Mouse (Mus musculus) bone marrow, adult 2 months (tissue): ENCODE measurements around the gene Gm10065.

Experiments
- CTCF ChIP-seq: fragments of 200-500 bp; IDR thresholded peaks from 2 replicates; pipeline ENCODE4 v1.5.1; 2011; ENCODE audit warnings: low read length, control low read depth; ENCODE audit not compliant: control insufficient read depth, insufficient read depth
- POLR2A ChIP-seq: fragments of 200-500 bp; IDR thresholded peaks from 2 replicates; pipeline ENCODE4 v1.6.1; 2011; ENCODE audit warnings: low read depth, mild to moderate bottlenecking, control low read depth, low read length, borderline replicate concordance; ENCODE audit not compliant: control insufficient read depth

DNA sequence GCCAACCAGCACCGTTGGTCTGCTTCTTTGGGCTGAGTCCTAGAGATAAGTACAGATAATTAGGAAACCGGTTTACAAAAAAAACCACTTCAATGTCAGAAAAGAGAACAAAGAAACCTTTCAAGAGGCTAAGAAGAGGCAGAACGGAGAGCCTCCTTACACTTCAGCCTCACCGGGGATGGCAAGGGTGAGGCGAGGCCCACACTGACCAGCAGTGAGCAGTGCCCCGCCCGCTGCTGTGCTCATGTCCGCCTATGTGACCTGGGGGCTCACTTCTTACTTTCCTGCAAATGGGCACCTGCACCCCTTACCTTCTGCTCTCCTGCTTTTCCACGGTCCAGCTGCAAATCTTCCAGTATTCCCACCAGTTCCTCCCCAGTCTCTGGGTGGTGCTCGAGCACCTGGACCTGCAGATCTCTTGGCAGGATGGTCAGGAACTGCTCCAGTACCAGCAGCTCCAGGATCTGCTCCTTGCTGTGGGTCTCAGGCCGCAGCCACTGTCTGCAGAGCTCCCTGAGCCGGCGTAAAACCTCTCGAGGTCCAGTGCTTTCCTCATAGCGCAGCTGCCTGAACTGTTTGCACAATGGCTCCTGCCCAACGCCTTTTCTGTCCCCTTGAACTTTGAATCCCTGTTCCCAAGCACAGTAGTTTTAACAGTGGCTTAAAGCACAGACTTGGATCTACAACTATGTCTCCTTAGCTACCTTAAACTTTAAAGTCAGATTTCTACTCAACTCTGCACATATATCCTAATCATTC, 31.2 kb downstream of the Gm10065 start:
- TF ChIP-seq CTCF (no peak), POLR2A (no peak)
